Mouse (Mus musculus): ENCODE data around the gene Lamb3.

- TF ChIP-seq CTCF (IDR thresholded peaks at IDR 0.05; ENCODE audit: extremely low read depth, insufficient read depth, insufficient read length, insufficient replicate concordance) = no peak
- TF ChIP-seq POLR2A (IDR thresholded peaks at IDR 0.05; ENCODE audit: low read depth, low read length) = no peak
These were observed 9.8 kb upstream of the Lamb3 start for GRCm38 (mm10) chr1:193197494-193198205.

All from spleen, adult 2 months (tissue).